Mouse (Mus musculus) heart, adult 11 months (tissue): ENCODE results near the gene Olfr215.
"Not testable (repeated sequence)": the region's sequence is repeated elsewhere in the genome, so short reads cannot be mapped to it uniquely, and the experiment has no call there.

ENCODE experiments used
- DNase-seq: peaks from one replicate; pipeline ENCODE4 v3.0.0; 2022

Gene Olfr215

DNA sequence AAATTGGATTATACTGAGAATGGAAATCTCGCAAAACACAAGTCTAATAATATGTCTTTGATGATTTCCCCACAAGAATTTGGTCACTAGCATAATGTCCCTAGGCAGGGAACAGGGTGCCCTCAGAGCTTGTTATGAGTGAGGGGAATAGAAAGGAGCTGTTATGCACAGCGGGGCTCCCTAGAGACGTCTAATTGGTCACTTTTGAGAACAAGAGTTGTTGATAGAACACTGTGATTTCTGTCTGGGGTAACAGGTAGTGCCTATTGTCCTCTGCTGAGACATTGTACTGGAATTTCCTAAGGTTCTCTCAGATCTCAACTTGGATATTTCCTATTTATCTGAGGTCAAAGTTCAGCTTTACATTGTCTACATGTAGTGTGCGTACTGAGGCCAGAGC lies at the start of gene Olfr215:
TSS of gene Olfr215 (minus strand) at position 101 of the 400 bp plus-strand sequence.
- peak; percentile 19 for DNase-seq

DNA sequence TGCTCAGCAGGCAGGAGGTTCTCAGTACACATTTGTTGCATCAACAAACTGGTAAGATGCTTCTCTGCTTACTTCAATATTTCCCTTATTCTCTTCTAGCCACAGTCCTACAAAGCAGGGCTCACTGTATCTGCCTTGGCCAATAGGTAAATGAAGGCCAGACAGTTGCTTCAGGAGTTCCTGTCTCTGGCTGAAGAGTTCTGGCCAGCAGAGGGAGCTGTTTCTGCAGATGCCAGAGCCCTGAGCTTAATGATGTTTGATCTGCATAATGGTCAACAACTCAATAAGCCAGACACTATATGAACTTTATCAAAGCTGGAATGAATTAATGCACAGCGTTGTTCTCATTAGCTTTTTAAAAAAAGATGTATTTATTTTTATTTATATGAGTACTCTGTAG lies 48.1 kb upstream of the Olfr215 start:
- DNase-seq, result peak; percentile 95

GRCm38 (mm10) chr6:116629766-116630165 lies 45.8 kb upstream of the Olfr215 start:
- peak; percentile 91 for DNase-seq

GRCm38 (mm10) chr6:116628539-116629171 lies 44.7 kb upstream of the Olfr215 start, which contains the start of gene Zfp422:
Gene Zfp422 (minus strand): TSS chr6:116628999.
- DNase-seq, result peak; percentile 96

DNA sequence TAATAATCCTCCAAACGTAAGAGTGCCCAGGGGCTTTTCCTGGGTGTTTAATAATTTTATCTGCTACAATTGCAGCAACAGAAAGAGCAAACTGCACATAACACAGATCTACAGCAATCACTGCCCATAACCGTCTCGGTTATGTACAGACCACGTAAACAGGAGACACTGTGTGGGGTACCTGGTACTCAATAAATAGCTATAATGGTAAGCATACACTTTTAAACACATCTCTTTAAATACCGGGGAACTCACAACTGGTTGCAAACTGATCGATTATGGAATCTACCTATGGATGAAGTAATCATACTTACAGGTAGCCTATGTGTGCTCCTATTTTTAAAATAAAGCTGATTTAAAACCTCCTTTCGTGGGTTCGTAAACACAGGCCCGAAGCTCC lies 44.1 kb upstream of the Olfr215 start:
- peak; percentile 51 for DNase-seq

GRCm38 (mm10) chr6:116626417-116626816 lies 42.4 kb upstream of the Olfr215 start:
- DNase-seq, result peak; percentile 86

GRCm38 (mm10) chr6:116621318-116622023 lies 37.5 kb upstream of the Olfr215 start:
- DNase-seq, result peak; percentile 95

DNA sequence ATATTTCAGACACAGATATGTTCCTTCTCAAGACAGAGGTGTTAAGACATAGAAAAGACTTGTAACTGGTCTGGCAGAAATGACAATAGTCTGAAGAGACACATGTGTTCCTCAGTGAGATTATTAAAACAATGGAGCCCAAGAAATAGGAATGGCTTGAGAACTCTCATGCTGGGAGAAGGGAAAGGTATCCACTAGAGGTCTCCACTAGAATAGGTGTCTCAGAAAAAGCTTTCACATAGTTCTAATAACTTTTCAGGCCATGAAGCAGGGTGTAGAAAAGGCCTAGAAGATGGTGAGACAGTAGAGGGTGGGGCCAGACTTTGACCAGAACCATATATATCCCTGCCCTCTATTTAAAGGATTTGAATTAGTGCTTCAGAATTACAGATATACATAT lies 34.1 kb upstream of the Olfr215 start:
- no peak for DNase-seq

DNA sequence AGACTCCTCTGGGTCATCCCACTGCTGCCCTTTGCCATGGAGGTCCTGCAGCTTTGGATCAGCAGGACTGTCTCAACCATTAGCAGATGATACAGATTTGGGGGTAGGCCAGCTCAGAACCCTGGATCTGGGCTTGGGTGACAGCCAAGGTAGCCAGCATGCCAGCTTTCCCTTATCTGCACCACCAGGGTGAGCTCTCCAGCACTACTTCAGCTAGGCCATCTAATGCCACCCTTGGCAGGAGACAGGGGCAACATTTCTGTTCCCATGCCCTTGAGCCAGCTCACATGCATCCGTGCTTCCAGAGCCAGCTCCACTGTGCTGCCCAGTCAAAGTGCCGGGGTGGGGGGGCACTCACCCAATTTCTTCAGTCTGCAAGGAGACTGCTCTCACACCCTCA lies 31.7 kb upstream of the Olfr215 start:
- peak; percentile 97 for DNase-seq

DNA sequence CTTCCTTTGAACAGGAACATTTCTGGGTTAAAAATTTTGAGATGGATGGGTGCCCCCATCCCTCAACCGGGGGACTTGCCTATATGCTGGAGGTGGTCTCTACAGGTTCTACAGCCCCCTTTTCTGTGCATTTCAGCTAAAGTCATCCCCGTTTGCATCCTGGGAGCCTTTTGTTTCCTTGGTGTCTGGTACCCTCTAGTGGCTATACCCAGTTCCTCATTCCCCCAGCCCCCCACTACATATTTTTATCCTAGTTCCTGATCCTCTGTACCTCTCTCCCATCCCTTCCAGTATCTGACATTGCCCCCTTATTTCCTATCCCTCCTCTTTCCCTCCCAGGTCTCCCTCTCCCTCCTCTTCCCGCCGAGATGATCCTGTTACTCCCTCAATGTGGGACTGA lies 23.2 kb upstream of the Olfr215 start:
- no peak for DNase-seq

- not testable (repeated sequence) for DNase-seq
These were observed 17.0 kb upstream of the Olfr215 start for GRCm38 (mm10) chr6:116600969-116601368.

DNA sequence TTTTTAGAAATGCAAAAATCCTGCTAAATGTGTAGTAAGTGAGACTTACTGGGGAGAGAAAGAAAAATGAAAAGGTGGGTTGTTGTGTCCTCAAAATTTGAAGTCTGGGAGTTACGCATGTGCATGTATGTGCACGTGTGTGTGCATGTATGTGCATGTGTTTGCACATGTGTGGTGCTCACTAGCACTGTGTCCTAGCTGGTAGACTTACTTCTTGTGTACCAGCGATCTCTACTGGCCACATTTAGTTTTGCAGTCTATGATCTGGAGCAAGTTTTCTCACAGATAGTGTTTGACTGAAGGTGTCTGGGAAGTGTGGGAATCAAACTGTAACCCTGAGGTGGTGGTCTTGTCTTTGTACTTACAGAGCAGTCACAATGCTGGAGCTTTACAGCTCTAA lies 14.2 kb downstream of the Olfr215 start:
- DNase-seq, result peak; percentile 80

DNA sequence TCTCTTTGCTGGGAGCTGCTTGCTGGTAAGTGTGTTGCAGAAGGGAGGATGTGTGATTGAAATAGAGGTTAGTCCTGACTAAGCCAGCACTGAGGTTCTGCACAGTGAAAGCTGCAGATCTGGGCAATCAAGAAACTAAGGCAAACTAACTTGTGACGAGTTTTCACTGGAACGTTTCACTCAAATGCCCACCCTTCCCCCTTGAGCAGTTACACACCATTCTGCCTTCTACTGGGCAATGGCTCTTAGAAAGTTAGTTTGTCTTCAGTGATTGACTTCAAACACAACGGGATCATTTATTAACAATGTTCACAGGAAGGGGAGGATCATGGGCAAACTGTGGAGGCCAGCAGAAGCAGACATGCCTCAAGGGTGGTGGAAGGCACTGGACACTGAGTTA lies 29.0 kb downstream of the Olfr215 start:
- no peak for DNase-seq

DNA sequence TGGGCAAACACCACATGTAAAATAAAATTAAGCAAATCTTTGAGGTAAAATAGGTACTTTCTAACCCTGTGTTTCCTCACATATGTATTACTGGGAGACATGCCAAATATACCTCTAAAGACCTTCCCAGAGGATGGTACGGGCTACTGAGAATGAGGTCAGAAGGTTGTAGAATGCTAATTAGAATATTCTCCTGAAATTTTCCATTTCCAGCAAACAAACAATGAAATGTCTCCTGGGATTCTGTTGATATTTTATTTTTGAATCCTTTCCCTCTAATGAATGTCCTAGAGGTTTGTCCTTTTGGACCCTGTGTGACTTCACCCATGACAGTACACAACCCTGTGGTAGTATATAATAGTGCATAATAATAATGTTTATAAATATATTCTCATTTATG lies 30.1 kb downstream of the Olfr215 start, which contains the start of gene Olfr214:
TSS of gene Olfr214 (plus strand) at position 301 of the 400 bp plus-strand sequence.
- no peak for DNase-seq

DNA sequence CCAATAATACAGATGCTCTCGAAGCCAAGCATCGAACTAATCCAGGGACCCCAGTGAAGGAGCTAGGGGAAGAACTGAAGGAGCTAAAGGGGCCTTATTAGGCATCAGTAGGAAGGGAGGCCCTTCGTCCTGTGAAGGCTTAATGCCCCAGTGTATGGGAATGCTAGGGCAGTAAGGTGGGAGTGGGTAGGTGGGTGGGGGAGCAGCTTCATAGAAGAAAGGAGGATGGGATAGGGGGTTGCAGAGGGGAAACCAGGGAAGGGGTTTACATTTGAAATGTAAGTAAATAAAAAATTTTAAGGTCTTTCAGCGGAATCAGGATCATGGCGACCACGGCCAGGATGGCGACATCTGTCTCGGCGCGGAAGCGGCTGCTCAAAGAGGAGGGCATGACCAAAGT lies 33.2 kb downstream of the Olfr215 start, which contains the start of gene Gm5580:
TSS of gene Gm5580 (plus strand) at position 301 of the 400 bp plus-strand sequence.
- not testable (repeated sequence) for DNase-seq

- DNase-seq, result no peak
These were observed 41.5 kb downstream of the Olfr215 start for GRCm38 (mm10) chr6:116542500-116542899.

- no peak for DNase-seq
These were observed 45.8 kb downstream of the Olfr215 start, which contains the start of gene Olfr213 for GRCm38 (mm10) chr6:116538156-116538555. Gene Olfr213 (plus strand): TSS chr6:116538456.
